Mouse (Mus musculus): ENCODE results near the gene Psmb5. TPM values are rescaled to one million over a fixed set of nuclear protein-coding genes. Genes with fewer than 3 reads are reported as not detected.

Gene Psmb5
- polyA plus RNA-seq, 2 experiments, result 111 to 205 TPM

DNA sequence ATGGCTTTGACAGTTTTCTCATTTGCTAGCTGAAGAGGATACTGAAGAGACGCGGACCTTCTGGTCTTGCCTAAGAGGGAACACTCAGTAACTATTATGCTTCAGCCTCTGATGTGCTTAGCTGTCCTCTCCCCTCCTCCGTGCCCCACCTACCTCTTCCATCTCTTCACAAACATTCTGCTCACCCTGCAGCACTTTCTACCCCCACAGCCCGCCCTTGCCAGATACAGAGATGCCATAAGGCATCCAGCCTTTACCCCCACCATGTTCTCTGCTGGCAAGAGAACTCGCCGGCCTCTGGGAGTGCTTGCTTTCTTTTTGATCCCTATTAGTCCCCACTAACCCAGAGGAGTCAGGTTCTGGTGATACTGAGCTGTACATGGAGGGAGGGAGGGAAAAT is 7.2 kb downstream of the Psmb5 start:
- H3K4me3 ChIP-seq (ENCODE audit: insufficient read depth in 1 of 2, low read depth in 2 of 2, low read length in 2 of 2), result no peak overlapping the region
- DNase-seq (ENCODE audit: low read depth in 3 of 3, low spot score in 3 of 3), result no peak
- H3K9me3 ChIP-seq (ENCODE audit: control insufficient read depth, low read length), result no peaks in the 10 kb centered on the region
- peaks cover 0 to 5% of the 10 kb centered on the region in 2 experiments; a peak in 2 of 4 replicates for H3K4me1 ChIP-seq (replicated peaks; ENCODE audit: control insufficient read depth in 2 of 2, insufficient read depth in 2 of 2, low read length in 1 of 2)
- H3K27ac ChIP-seq, result no peak overlapping the region
- no peak overlapping the region for H3K4me2 ChIP-seq (ENCODE audit: low read depth)
- peaks cover 15% of the 10 kb centered on the region for H3K36me3 ChIP-seq (replicated peaks; ENCODE audit: control insufficient read depth, insufficient read depth, low read depth)
- 74% methylated on average over 6 of the region's 6 CpGs for WGBS (ENCODE audit: insufficient replicate concordance)
- TF ChIP-seq EP300 (IDR thresholded peaks at IDR 0.05; ENCODE audit: low read depth), result no peak
- TF ChIP-seq CTCF (IDR thresholded peaks at IDR 0.05; ENCODE audit: low read depth), result no peak
- no peak for ATAC-seq (ENCODE audit: insufficient read depth)
- no peaks in the 10 kb centered on the region for H3K27me3 ChIP-seq (ENCODE audit: control insufficient read depth, insufficient read depth, low read length)
- H3K9ac ChIP-seq (replicated peaks), result no peak overlapping the region

DNA sequence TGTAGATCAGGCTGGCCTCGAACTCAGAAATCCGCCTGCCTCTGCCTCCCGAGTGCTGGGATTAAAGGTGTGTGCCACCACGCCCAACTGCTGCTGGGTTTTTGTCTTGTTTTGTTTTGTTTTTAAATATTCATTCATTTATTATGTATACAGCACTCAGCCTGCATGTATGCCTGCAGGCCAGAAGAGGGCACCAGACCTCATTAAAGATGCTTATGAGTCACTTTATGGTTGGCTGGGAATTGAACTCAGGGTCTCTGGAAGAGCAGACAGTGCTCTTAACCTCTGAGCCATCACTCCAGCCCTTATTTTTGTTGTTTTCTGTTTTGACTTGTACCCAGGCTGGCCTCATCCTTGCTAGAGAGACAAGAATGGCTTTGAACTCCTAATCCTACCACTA is 7.9 kb downstream of the Psmb5 start:
- no peak for TF ChIP-seq EP300 (IDR thresholded peaks at IDR 0.05; ENCODE audit: low read depth)
- peak; percentile 79 for TF ChIP-seq CTCF (IDR thresholded peaks at IDR 0.05; ENCODE audit: low read depth)
- no peak overlapping the region for H3K4me2 ChIP-seq (ENCODE audit: low read depth)
- no peak overlapping the region for H3K9ac ChIP-seq (replicated peaks)
- H3K9me3 ChIP-seq (ENCODE audit: control insufficient read depth, low read length), result no peaks in the 10 kb centered on the region
- peaks cover 5 to 8% of the 10 kb centered on the region in 2 experiments for H3K4me1 ChIP-seq (replicated peaks; ENCODE audit: control insufficient read depth in 2 of 2, insufficient read depth in 2 of 2, low read length in 1 of 2)
- WGBS (ENCODE audit: insufficient replicate concordance), result 39% methylated on average over 4 of the region's 4 CpGs
- no peak for DNase-seq (ENCODE audit: low read depth in 3 of 3, low spot score in 3 of 3)
- no peak overlapping the region for H3K4me3 ChIP-seq (ENCODE audit: insufficient read depth in 1 of 2, low read depth in 2 of 2, low read length in 2 of 2)
- ATAC-seq (ENCODE audit: insufficient read depth), result no peak
- H3K27ac ChIP-seq, result no peak overlapping the region
- H3K36me3 ChIP-seq (replicated peaks; ENCODE audit: control insufficient read depth, insufficient read depth, low read depth), result peaks cover 10% of the 10 kb centered on the region
- H3K27me3 ChIP-seq (ENCODE audit: control insufficient read depth, insufficient read depth, low read length), result no peaks in the 10 kb centered on the region

DNA sequence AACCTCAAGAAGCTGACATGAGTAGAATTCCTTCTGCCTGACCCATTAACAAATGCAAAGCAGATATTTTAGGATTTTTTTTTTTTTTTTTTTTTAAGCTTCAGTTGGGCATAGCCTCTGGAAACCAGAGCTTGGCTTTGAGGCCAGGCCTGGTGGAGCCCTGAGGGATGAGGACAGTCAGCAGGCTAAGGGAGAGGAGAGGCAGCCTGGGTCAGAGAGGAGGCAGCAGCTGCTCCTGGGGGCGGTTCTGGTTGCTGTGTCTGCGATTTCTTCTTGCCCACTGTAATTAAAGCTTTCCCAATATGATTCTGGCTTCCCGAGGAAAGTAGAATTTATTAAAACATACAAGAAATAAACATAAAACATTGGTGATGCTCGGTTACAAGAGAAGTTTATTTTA is 8.6 kb downstream of the Psmb5 start:
- DNase-seq (ENCODE audit: low read depth in 3 of 3, low spot score in 3 of 3) (no peak), ATAC-seq (ENCODE audit: insufficient read depth) (no peak)
- H3K9ac ChIP-seq (replicated peaks), result no peak overlapping the region
- peaks cover 10 to 13% of the 10 kb centered on the region in 2 experiments for H3K4me1 ChIP-seq (replicated peaks; ENCODE audit: control insufficient read depth in 2 of 2, insufficient read depth in 2 of 2, low read length in 1 of 2)
- H3K4me3 ChIP-seq (ENCODE audit: insufficient read depth in 1 of 2, low read depth in 2 of 2, low read length in 2 of 2), result no peak overlapping the region
- H3K27ac ChIP-seq, result no peak overlapping the region
- no peaks in the 10 kb centered on the region for H3K27me3 ChIP-seq (ENCODE audit: control insufficient read depth, insufficient read depth, low read length)
- 75% methylated on average over 4 of the region's 4 CpGs for WGBS (ENCODE audit: insufficient replicate concordance)
- H3K4me2 ChIP-seq (ENCODE audit: low read depth), result no peak overlapping the region
- peaks cover 8% of the 10 kb centered on the region; the same call in 1 of the 2 replicates for H3K36me3 ChIP-seq (replicated peaks; ENCODE audit: control insufficient read depth, insufficient read depth, low read depth)
- TF ChIP-seq EP300 (IDR thresholded peaks at IDR 0.05; ENCODE audit: low read depth) (no peak), CTCF (IDR thresholded peaks at IDR 0.05; ENCODE audit: low read depth) (no peak)
- H3K9me3 ChIP-seq (ENCODE audit: control insufficient read depth, low read length), result no peaks in the 10 kb centered on the region

DNA sequence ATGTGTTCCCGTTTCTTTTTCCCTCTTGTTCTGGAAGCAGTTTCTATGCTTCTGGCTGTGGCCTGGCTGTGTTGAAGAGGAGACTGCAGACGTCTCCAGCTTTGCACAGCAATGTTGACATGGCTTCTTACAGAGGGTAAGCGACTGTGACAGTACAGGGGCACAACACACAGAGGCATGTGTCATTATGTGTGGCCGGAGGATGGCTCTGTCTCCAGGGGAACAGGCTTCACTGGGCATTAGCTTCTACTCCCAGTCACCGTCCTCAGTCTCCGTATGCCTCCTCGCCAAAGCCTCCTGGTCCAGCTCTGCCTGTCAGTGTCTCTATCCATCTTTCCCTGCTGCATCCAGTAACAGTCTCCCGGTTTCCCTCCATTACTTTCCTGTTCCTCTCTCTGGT is 10.6 kb downstream of the Psmb5 start:
- H3K4me2 ChIP-seq (ENCODE audit: low read depth), result no peak overlapping the region

DNA sequence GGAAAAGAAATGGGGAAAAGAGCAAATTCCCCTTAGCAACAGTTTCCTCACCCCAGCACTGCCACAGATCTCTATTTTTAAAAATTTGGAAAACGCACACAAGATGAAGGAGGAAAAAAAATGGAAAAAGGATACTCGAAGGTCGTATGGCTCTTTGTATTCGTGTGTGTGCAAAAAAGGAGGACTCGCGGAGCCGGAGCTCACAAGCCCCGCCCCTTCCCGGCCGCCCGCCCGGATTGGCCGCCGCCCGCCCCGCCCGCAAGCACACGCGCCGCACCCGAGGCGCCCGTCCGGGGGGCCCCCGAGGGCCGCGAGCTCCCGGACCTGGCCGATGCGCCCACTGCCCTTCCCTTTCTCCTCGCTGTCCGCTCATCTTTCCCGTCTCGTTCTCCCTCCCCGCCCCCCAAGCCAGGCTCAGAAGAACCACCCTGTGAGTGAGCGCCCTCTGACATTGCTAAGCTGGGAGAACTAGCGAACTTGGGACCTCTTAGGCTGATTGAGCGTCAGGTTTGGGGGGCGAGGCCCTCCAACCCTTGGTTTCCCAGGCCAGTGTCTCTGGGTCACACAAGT is 12.0 kb downstream of the Psmb5 start, which contains the start of gene 4931414P19Rik:
Gene 4931414P19Rik, minus strand, starts transcription at position 242 of the 570 bp plus-strand sequence.
- TF ChIP-seq EP300 (IDR thresholded peaks at IDR 0.05; ENCODE audit: low read depth) (no peak), CTCF (IDR thresholded peaks at IDR 0.05; ENCODE audit: low read depth) (0 out of 2 replicates have a peak, but pooled peaks have one; percentile 5)
- WGBS (ENCODE audit: insufficient replicate concordance), result under 1% methylated on average over 39 of the region's 39 CpGs

More for the DNA sequence above, 10.6 kb downstream of the Psmb5 start:
- Histone ChIP-seq H3K27me3 (ENCODE audit: control insufficient read depth, insufficient read depth, low read length) (no peaks in the 10 kb centered on the region), H3K4me3 (ENCODE audit: insufficient read depth in 1 of 2, low read depth in 2 of 2, low read length in 2 of 2) (no peak overlapping the region), H3K4me1 (replicated peaks; ENCODE audit: control insufficient read depth in 2 of 2, insufficient read depth in 2 of 2, low read length in 1 of 2) (peaks cover 24 to 25% of the 10 kb centered on the region in 2 experiments), H3K9ac (replicated peaks) (no peak overlapping the region), H3K27ac (no peak overlapping the region), H3K9me3 (ENCODE audit: control insufficient read depth, low read length) (no peaks in the 10 kb centered on the region), H3K36me3 (replicated peaks; ENCODE audit: control insufficient read depth, insufficient read depth, low read depth) (no peaks in the 10 kb centered on the region)
- 67% methylated on average over 8 of the region's 8 CpGs for WGBS (ENCODE audit: insufficient replicate concordance)
- no peak for DNase-seq (ENCODE audit: low read depth in 3 of 3, low spot score in 3 of 3)
- ATAC-seq (ENCODE audit: insufficient read depth), result no peak
- TF ChIP-seq EP300 (IDR thresholded peaks at IDR 0.05; ENCODE audit: low read depth) (no peak), CTCF (IDR thresholded peaks at IDR 0.05; ENCODE audit: low read depth) (no peak)

More for the DNA sequence above, 12.0 kb downstream of the Psmb5 start, which contains the start of gene 4931414P19Rik:
- Histone ChIP-seq H3K36me3 (replicated peaks; ENCODE audit: control insufficient read depth, insufficient read depth, low read depth) (no peaks in the 10 kb centered on the region), H3K4me1 (replicated peaks; ENCODE audit: control insufficient read depth in 2 of 2, insufficient read depth in 2 of 2, low read length in 1 of 2) (peaks cover 27 to 31% of the 10 kb centered on the region in 2 experiments), H3K9me3 (ENCODE audit: control insufficient read depth, low read length) (no peaks in the 10 kb centered on the region), H3K4me2 (ENCODE audit: low read depth) (peak within 1 kb of the TSS; percentile 74), H3K27me3 (ENCODE audit: control insufficient read depth, insufficient read depth, low read length) (no peaks in the 10 kb centered on the region), H3K9ac (replicated peaks) (peak within 1 kb of the TSS; percentile 72), H3K27ac (peak within 1 kb of the TSS; percentile 59), H3K4me3 (ENCODE audit: insufficient read depth in 1 of 2, low read depth in 2 of 2, low read length in 2 of 2) (peak within 1 kb of the TSS; percentile 65 to 75)
- peak; percentile 68 to 69 (median 68) for DNase-seq (ENCODE audit: low read depth in 3 of 3, low spot score in 3 of 3)
- ATAC-seq (ENCODE audit: insufficient read depth), result peak; percentile 39
